Mouse (Mus musculus) midbrain, embryonic 14.5 days (tissue): Measurements from ENCODE around the gene Ltbp2. TPM values are rescaled to one million over a fixed set of nuclear protein-coding genes. Genes with fewer than 3 reads are reported as not detected.

Experiments used
- ATAC-seq: fragments of 200-750 bp; cut with Nextera tagmentation; 2 replicates; pipeline ENCODE4 v1.8.0; 2017; ENCODE audit warnings: moderate number of reproducible peaks, moderate library complexity; ENCODE audit not compliant: low FRiP score, low TSS enrichment
- DNase-seq: peaks from one replicate; pipeline ENCODE4 v3.0.0-alpha.2; 2015
- H3K27ac ChIP-seq: fragments of 300-500 bp; sonication (generic); replicated peaks from 2 replicates; pipeline ENCODE4 v1.5.1; 2014; ENCODE audit warnings: mild to moderate bottlenecking, low read depth, low read length, moderate library complexity
- H3K27me3 ChIP-seq: fragments of 300-500 bp; sonication (generic); 2 replicates; pipeline ENCODE4 v1.6.1; 2014; ENCODE audit warnings: low read length, control low read depth, mixed read lengths; ENCODE audit not compliant: control insufficient read depth, insufficient read depth
- H3K36me3 ChIP-seq: fragments of 300-500 bp; sonication (generic); 2 replicates; pipeline ENCODE4 v1.6.1; 2014; ENCODE audit warnings: low read length, control low read depth; ENCODE audit not compliant: control insufficient read depth, insufficient read depth
- H3K4me1 ChIP-seq: fragments of 300-500 bp; sonication (generic); 2 replicates; pipeline ENCODE4 v1.6.1; 2014; ENCODE audit warnings: mild to moderate bottlenecking, antibody characterized with exemption, low read length, control low read depth; ENCODE audit not compliant: control insufficient read depth, insufficient read depth
- H3K4me2 ChIP-seq: fragments of 300-500 bp; sonication (generic); 2 replicates; pipeline ENCODE4 v1.6.1; 2014; ENCODE audit warnings: mild to moderate bottlenecking, low read length, moderate library complexity
- H3K4me3 ChIP-seq: fragments of 300-500 bp; sonication (generic); replicated peaks from 2 replicates; pipeline ENCODE4 v1.5.1; 2014; ENCODE audit warnings: low read depth, low read length
- H3K9ac ChIP-seq: fragments of 300-500 bp; sonication (generic); replicated peaks from 2 replicates; pipeline ENCODE4 v1.6.1; 2014; ENCODE audit warnings: mild to moderate bottlenecking, low read length, moderate library complexity
- H3K9me3 ChIP-seq: fragments of 300-500 bp; sonication (generic); 2 replicates; pipeline ENCODE4 v1.6.1; 2016; ENCODE audit warnings: low read length, control low read depth, mixed read lengths; ENCODE audit not compliant: control insufficient read depth
- WGBS: fragments of 180-500 bp; shearing (Covaris S2); extraction: QIAGEN DNeasy Blood & Tissue Kit; methylation state at CpG from one replicate; pipeline ENCODE4 v1.1.7; 2014; 5-methylcytosine and 5-hydroxymethylcytosine counted together
- polyA plus RNA-seq: library from polyadenylated mRNA; unstranded; fragments of >200 nt; fragmentation: Nextera tagmentation; extraction: Ambion mirVana; gene quantifications from 2 replicates; pipeline ENCODE4 v1.2.1, GENCODE M21; 2014

Gene Ltbp2
- polyA plus RNA-seq, 1 experiment from 2014 or later, result 0.13 TPM

DNA sequence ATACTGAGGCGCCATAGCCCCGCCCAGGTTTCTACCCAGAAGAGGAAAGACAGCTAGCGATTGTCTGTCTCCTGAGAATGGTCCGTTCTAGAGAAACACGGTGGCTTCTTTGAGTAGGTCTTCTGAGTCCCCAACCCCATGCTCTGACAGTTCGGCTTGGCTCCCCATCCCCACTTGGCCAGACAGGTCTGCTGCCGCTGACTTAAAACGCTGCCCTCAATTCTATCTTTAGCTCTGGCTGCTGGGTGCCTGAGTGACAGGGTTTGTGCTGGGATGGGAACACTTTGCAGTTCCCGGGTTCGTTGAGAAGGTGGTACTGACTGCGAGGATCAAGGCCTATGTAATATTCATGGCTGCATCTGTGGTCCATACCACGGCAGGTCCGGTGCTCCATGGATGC, 143.0 kb downstream of the Ltbp2 start:
- H3K9me3 ChIP-seq, result no peaks in the 10 kb centered on the region
- no peaks in the 10 kb centered on the region for H3K27me3 ChIP-seq
- no peaks in the 10 kb centered on the region for H3K36me3 ChIP-seq
- no peaks in the 10 kb centered on the region for H3K4me1 ChIP-seq
- no peak overlapping the region for H3K4me2 ChIP-seq
- WGBS, result 82% methylated on average over 13 of the region's 13 CpGs
- no peak overlapping the region for H3K4me3 ChIP-seq
- H3K9ac ChIP-seq, result no peak overlapping the region
- no peak for ATAC-seq
- DNase-seq, result no peak
- no peak overlapping the region for H3K27ac ChIP-seq

Other genes with a start within 250 kb of the Ltbp2 start
- 0.32 TPM in 1 of 2 replicates, not detected in the other for gene Vrtn, start 235.5 kb downstream of the Ltbp2 start, polyA plus RNA-seq
- 8.4 and 10.5 TPM in 2 replicates for gene Syndig1l, start 177.7 kb downstream of the Ltbp2 start, polyA plus RNA-seq
- 56.2 and 61.0 TPM in 2 replicates for gene Npc2, start 103.4 kb downstream of the Ltbp2 start, polyA plus RNA-seq
- 133 and 146 TPM in 2 replicates for gene Isca2, start 103.3 kb downstream of the Ltbp2 start, polyA plus RNA-seq
- gene Fcf1, start 94.4 kb upstream of the Ltbp2 start, polyA plus RNA-seq, result 95.9 and 105 TPM in 2 replicates
- 33.2 and 40.5 TPM in 2 replicates for gene Arel1, start 94.4 kb upstream of the Ltbp2 start, polyA plus RNA-seq
- 47.4 and 50.2 TPM in 2 replicates for gene Ylpm1, start 119.8 kb upstream of the Ltbp2 start, polyA plus RNA-seq
- 1.7 and 2.1 TPM in 2 replicates for gene Prox2, start 234.2 kb upstream of the Ltbp2 start, polyA plus RNA-seq
- 67.9 and 98.0 TPM in 2 replicates for gene Dlst, start 234.3 kb upstream of the Ltbp2 start, polyA plus RNA-seq